Mouse (Mus musculus): Measurements from ENCODE around the gene Pde10a. TPM values are rescaled to one million over a fixed set of nuclear protein-coding genes. Genes with fewer than 3 reads are reported as not detected.

Gene Pde10a
- total RNA-seq, 1 experiment, result 2.6 TPM

DNA sequence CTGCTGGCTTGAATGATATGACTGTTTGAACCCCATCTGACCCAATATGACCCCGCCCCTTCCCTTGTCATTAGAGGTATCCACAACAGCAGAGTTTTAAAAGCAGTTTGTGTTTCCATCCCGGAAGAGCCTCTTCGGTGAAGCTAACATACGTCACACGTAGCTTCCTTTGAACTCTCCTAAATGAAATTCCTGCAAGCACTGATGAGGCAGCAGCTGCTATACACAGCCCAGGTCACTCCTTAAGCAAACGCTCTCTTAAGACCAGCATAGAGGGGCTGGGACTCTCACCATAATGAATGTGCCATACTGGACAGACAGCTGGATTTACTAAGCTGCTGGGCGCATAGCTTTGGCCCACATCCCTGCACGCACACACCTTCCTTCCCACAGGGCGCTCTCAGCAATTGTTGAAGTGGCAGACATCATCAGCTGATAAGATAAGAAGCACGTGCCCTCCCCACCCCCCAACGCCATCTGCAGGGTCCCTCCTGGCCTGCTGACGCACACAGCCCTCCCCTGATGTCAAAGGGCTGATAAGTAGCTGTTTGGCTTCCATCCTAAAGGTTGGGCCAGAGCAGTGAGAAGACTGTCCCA, 346.9 kb downstream of the Pde10a start:
- no peak overlapping the region for H3K4me3 ChIP-seq (ENCODE audit: insufficient read depth in 1 of 2, low read depth in 1 of 2, low read length in 2 of 2, poor library complexity in 1 of 2, severe bottlenecking in 1 of 2)
- DNase-seq (ENCODE audit: low read depth, low spot score), result no peak
- in situ Hi-C loops (cut with MboI; ENCODE audit: low sequenced_read_pairs in 2 of 2, unreplicated experiment in 2 of 2), result no loop called here
- TF ChIP-seq CHD2 (IDR thresholded peaks at IDR 0.05; ENCODE audit: low read depth, low read length) (no peak), ZC3H11A (IDR thresholded peaks at IDR 0.05; ENCODE audit: borderline replicate concordance, low read depth, low read length) (no peak), HCFC1 (IDR thresholded peaks at IDR 0.05; ENCODE audit: borderline replicate concordance, insufficient read depth, low read length) (no peak), MAFK (IDR thresholded peaks at IDR 0.05; ENCODE audit: insufficient read depth, low read depth, low read length) (no peak), ZNF384 (IDR thresholded peaks at IDR 0.05; ENCODE audit: low read depth, low read length) (no peak)
- H3K9ac ChIP-seq (ENCODE audit: insufficient read depth, low read depth, low read length, poor library complexity, severe bottlenecking), result no peak overlapping the region
- H3K4me1 ChIP-seq (ENCODE audit: control insufficient read depth in 2 of 2, insufficient read depth in 2 of 2, low read length in 2 of 2, poor library complexity in 1 of 2), result peaks cover 0 to 2% of the 10 kb centered on the region in 2 experiments; a peak in 1 of 4 replicates
- H3K27ac ChIP-seq (ENCODE audit: insufficient read depth, low read depth, low read length, poor library complexity, severe bottlenecking), result no peak overlapping the region
- no peaks in the 10 kb centered on the region for H3K36me3 ChIP-seq (ENCODE audit: control insufficient read depth, insufficient read depth, low read length, poor library complexity, severe bottlenecking)
- H3K9me3 ChIP-seq (ENCODE audit: control insufficient read depth, insufficient read depth, low read depth, low read length), result no peaks in the 10 kb centered on the region

DNA sequence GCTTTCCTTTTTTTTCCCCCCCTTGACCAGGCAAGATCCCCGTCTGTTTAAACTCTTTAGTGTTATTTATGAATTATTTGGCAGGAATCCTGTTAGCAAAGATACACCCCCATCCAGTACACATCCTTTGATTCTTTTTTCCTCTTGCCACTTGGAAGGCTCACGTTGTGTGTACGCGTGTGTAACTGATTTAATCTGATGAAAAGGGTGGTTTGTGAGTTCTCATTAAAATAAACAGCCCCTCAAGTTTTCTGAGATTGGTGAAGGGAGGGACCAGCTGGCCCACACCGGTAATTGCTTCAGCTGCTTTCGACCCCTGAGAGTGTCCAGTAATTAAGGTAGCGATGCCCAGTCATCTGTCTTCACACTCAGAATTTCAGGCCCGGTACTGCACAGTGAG, 347.4 kb downstream of the Pde10a start:
- H3K27ac ChIP-seq (ENCODE audit: insufficient read depth, low read depth, low read length, poor library complexity, severe bottlenecking), result no peak overlapping the region
- DNase-seq (ENCODE audit: low read depth, low spot score), result no peak
- H3K9me3 ChIP-seq (ENCODE audit: control insufficient read depth, insufficient read depth, low read depth, low read length), result no peaks in the 10 kb centered on the region
- H3K4me3 ChIP-seq (ENCODE audit: insufficient read depth in 1 of 2, low read depth in 1 of 2, low read length in 2 of 2, poor library complexity in 1 of 2, severe bottlenecking in 1 of 2), result no peak overlapping the region
- peaks cover 0 to 2% of the 10 kb centered on the region in 2 experiments; a peak in 1 of 4 replicates for H3K4me1 ChIP-seq (ENCODE audit: control insufficient read depth in 2 of 2, insufficient read depth in 2 of 2, low read length in 2 of 2, poor library complexity in 1 of 2)
- in situ Hi-C loops (cut with MboI; ENCODE audit: low sequenced_read_pairs in 2 of 2, unreplicated experiment in 2 of 2), result no loop called here
- H3K9ac ChIP-seq (ENCODE audit: insufficient read depth, low read depth, low read length, poor library complexity, severe bottlenecking), result no peak overlapping the region
- H3K36me3 ChIP-seq (ENCODE audit: control insufficient read depth, insufficient read depth, low read length, poor library complexity, severe bottlenecking), result no peaks in the 10 kb centered on the region
- TF ChIP-seq ZC3H11A (IDR thresholded peaks at IDR 0.05; ENCODE audit: borderline replicate concordance, low read depth, low read length) (no peak), CHD2 (IDR thresholded peaks at IDR 0.05; ENCODE audit: low read depth, low read length) (no peak), HCFC1 (IDR thresholded peaks at IDR 0.05; ENCODE audit: borderline replicate concordance, insufficient read depth, low read length) (no peak), ZNF384 (IDR thresholded peaks at IDR 0.05; ENCODE audit: low read depth, low read length) (no peak)

DNA sequence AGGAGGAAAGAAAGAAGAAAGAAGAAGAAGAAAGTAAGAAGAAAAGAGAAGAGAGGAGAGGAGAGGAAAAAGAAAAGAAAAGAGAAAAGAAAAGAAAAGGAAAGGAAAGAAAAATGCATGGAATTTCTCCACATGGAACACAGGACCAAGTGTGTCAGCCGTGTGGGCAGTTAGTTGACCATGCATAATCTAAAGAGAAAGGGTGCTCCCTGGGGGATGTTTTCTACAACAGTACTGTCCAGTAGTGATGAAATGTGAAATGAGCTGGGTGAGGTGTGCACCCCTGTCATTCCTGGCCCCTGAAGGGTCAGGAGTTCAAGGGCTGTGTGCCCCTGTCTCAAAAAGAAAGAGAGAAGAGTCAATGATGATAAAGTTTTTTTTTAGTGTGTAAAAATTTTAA, 352.9 kb downstream of the Pde10a start:
- Histone ChIP-seq H3K27ac (ENCODE audit: insufficient read depth, low read depth, low read length, poor library complexity, severe bottlenecking) (no peak overlapping the region), H3K9me3 (ENCODE audit: control insufficient read depth, insufficient read depth, low read depth, low read length) (no peaks in the 10 kb centered on the region), H3K36me3 (ENCODE audit: control insufficient read depth, insufficient read depth, low read length, poor library complexity, severe bottlenecking) (no peaks in the 10 kb centered on the region), H3K4me3 (ENCODE audit: insufficient read depth in 1 of 2, low read depth in 1 of 2, low read length in 2 of 2, poor library complexity in 1 of 2, severe bottlenecking in 1 of 2) (no peak overlapping the region), H3K9ac (ENCODE audit: insufficient read depth, low read depth, low read length, poor library complexity, severe bottlenecking) (no peak overlapping the region), H3K4me1 (ENCODE audit: control insufficient read depth in 2 of 2, insufficient read depth in 2 of 2, low read length in 2 of 2, poor library complexity in 1 of 2) (no peaks in the 10 kb centered on the region)
- in situ Hi-C loops (cut with MboI; ENCODE audit: low sequenced_read_pairs in 2 of 2, unreplicated experiment in 2 of 2), result no loop called here
- no peak for DNase-seq (ENCODE audit: low read depth, low spot score)
- TF ChIP-seq HCFC1 (IDR thresholded peaks at IDR 0.05; ENCODE audit: borderline replicate concordance, insufficient read depth, low read length), result no peak
- TF ChIP-seq MAFK (IDR thresholded peaks at IDR 0.05; ENCODE audit: insufficient read depth, low read depth, low read length), result no peak
- TF ChIP-seq ZC3H11A (IDR thresholded peaks at IDR 0.05; ENCODE audit: borderline replicate concordance, low read depth, low read length), result no peak
- TF ChIP-seq CHD2 (IDR thresholded peaks at IDR 0.05; ENCODE audit: low read depth, low read length), result no peak

DNA sequence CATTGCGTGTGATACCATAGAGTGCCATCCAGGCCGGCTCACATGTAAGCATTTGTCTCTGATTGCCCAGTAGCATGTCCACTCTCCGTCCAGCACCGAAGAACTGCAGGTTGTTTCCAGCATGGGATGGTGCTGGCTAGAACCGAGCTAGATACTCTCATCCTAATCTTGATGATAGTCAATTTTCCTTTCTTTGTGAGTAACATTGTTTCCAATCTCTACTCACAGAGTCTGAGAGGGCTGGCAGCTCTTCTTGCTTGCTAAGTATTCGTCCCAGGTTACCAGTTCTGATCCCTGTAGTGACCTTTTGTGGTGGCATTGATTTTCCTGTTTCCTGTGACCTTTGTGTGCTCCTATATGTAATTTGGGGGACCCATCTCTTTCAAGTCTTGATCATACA, 356.5 kb downstream of the Pde10a start:
- Histone ChIP-seq H3K4me3 (ENCODE audit: insufficient read depth in 1 of 2, low read depth in 1 of 2, low read length in 2 of 2, poor library complexity in 1 of 2, severe bottlenecking in 1 of 2) (no peak overlapping the region), H3K27ac (ENCODE audit: insufficient read depth, low read depth, low read length, poor library complexity, severe bottlenecking) (no peak overlapping the region), H3K9ac (ENCODE audit: insufficient read depth, low read depth, low read length, poor library complexity, severe bottlenecking) (no peak overlapping the region), H3K4me1 (ENCODE audit: control insufficient read depth in 2 of 2, insufficient read depth in 2 of 2, low read length in 2 of 2, poor library complexity in 1 of 2) (no peaks in the 10 kb centered on the region), H3K9me3 (ENCODE audit: control insufficient read depth, insufficient read depth, low read depth, low read length) (no peaks in the 10 kb centered on the region), H3K36me3 (ENCODE audit: control insufficient read depth, insufficient read depth, low read length, poor library complexity, severe bottlenecking) (no peaks in the 10 kb centered on the region)
- TF ChIP-seq MAFK (IDR thresholded peaks at IDR 0.05; ENCODE audit: insufficient read depth, low read depth, low read length) (no peak), ZNF384 (IDR thresholded peaks at IDR 0.05; ENCODE audit: low read depth, low read length) (no peak), CHD2 (IDR thresholded peaks at IDR 0.05; ENCODE audit: low read depth, low read length) (no peak), HCFC1 (IDR thresholded peaks at IDR 0.05; ENCODE audit: borderline replicate concordance, insufficient read depth, low read length) (no peak), ZC3H11A (IDR thresholded peaks at IDR 0.05; ENCODE audit: borderline replicate concordance, low read depth, low read length) (no peak)
- in situ Hi-C loops (cut with MboI; ENCODE audit: low sequenced_read_pairs in 2 of 2, unreplicated experiment in 2 of 2), result no loop called here
- no peak for DNase-seq (ENCODE audit: low read depth, low spot score)

DNA sequence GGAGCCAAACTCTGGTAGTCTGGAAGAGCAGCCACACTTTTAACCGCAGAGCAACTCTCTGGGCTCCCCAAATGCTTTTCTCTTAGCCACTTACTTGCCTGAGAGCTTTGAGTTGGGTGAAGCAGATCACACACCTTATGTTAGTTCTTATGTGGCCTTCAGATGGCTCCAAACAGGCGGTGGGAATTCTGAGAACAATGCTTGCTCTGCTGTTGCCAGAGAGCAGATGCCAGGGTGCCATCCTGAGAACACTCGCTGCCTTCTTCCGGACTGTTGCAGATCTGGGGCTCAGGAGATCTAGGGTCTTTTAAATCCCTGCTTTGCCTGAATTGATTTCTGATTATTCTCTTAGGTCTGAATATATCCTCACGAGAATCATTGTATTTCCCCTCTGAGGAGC, 359.5 kb downstream of the Pde10a start:
- in situ Hi-C loops (cut with MboI; ENCODE audit: low sequenced_read_pairs in 2 of 2, unreplicated experiment in 2 of 2), result no loop called here
- H3K36me3 ChIP-seq (ENCODE audit: control insufficient read depth, insufficient read depth, low read length, poor library complexity, severe bottlenecking), result no peaks in the 10 kb centered on the region

More for the DNA sequence above, 359.5 kb downstream of the Pde10a start:
- H3K9me3 ChIP-seq (ENCODE audit: control insufficient read depth, insufficient read depth, low read depth, low read length), result no peaks in the 10 kb centered on the region
- no peaks in the 10 kb centered on the region for H3K4me1 ChIP-seq (ENCODE audit: control insufficient read depth in 2 of 2, insufficient read depth in 2 of 2, low read length in 2 of 2, poor library complexity in 1 of 2)
- TF ChIP-seq MAFK (IDR thresholded peaks at IDR 0.05; ENCODE audit: insufficient read depth, low read depth, low read length) (no peak), ZNF384 (IDR thresholded peaks at IDR 0.05; ENCODE audit: low read depth, low read length) (no peak)
- H3K9ac ChIP-seq (ENCODE audit: insufficient read depth, low read depth, low read length, poor library complexity, severe bottlenecking), result no peak overlapping the region
- H3K27ac ChIP-seq (ENCODE audit: insufficient read depth, low read depth, low read length, poor library complexity, severe bottlenecking), result no peak overlapping the region
- DNase-seq (ENCODE audit: low read depth, low spot score), result no peak
- H3K4me3 ChIP-seq (ENCODE audit: insufficient read depth in 1 of 2, low read depth in 1 of 2, low read length in 2 of 2, poor library complexity in 1 of 2, severe bottlenecking in 1 of 2), result no peak overlapping the region

All from ES-E14 (cell line).